Mouse (Mus musculus) lung, postnatal 0 days (tissue): Measurements from ENCODE around the gene Tbc1d1.

ENCODE experiments used
- CTCF ChIP-seq: IDR thresholded peaks from 2 replicates; pipeline ENCODE4 v1.5.1; 2016; ENCODE audit warnings: antibody characterized with exemption, mild to moderate bottlenecking
- EP300 ChIP-seq: IDR thresholded peaks from 2 replicates; pipeline ENCODE4 v1.6.1; 2016; ENCODE audit warnings: antibody characterized with exemption, mild to moderate bottlenecking, control low read depth

- no peak for TF ChIP-seq EP300
- no peak for TF ChIP-seq CTCF
These were observed 17.2 kb downstream of the Tbc1d1 start for GRCm38 (mm10) chr5:64173302-64173701.
